Mouse (Mus musculus): ENCODE measurements around the gene Lpar1.

Gene Lpar1

DNA sequence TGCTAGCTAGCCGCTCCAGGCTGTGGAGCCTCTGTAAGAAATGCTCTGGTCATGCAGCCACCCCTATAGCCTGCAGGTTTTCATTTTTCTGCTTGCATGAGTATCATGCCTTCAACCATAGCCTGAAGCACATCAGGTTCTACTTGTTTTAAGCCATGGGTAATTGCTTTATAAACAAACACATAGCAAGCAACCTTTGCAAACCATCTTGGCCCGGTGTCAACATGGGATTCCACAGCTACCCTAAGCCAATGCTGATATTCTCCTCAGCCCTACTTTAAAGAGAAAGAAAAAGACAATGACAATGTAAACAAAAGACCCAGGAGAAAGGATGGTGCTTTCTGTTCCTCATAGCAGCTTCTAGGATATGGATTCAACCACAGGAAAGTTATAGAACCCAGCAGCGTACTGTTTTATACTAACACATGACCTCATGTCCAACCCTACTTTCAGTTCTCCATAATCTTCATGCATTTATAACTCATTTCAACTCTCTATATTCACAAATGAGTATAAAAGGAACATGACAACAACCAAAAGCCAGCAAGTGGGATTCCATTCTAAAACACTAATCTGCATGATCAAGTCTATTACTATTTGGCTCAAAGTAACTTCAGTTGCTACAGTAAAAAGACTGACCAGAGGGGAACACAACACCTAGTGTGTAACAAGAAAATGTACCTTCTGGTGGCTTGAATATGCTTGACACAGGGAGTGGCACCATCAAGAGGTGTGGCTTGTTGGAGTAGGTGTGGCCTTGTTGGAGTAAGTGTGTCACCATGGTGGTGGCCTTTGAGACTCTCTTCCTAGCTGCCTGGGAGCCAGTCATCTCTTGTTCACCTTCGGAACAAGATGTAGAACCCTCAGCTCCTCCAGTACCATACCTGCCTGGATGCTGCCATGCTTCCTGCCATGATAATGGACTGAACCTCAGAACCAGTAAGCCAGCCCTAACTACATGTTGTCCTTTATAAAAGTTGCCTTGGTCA, 46.9 kb downstream of the Lpar1 start:
- peak in 1 of 2 experiments; percentile 15 for DNase-seq

GRCm38 (mm10) chr4:58504250-58504649, 49.4 kb downstream of the Lpar1 start:
- no peak for DNase-seq

DNA sequence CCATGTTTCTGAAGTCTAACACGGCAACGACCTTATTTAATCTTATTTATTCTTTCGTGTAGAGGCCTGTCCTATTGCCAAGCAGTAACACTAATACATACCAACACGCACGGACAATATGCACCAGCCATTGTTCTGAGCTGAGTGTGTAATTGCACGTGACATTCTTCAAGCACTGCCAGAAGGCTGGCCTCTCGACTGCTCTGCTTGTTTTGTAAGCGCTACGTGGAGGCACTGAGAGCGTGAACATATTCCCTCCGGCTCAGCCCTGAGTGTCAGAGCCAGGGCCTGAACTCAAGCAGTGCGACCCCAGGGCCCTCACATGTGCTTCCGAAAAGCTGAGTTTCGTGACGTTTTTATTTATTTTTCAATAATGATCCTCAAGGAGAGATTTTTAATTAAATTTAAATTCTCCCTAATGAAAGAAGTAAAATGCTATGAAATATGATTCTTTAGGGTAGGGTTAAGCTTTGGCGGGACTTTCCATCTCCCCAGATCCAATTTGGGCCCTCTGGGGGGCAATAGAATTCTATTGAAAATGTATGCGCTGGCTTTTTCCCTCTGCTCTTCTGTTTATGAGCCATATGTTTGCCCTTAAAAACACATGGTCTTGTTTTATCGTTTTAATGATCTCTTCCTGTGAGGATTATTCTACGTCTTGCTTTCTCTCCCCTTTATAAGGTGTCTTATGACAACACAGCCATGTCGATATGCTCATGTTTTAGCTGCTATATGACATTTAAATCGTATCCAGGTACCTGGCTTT, 52.5 kb downstream of the Lpar1 start:
- DNase-seq, result no peak

- DNase-seq, result no peak
Measured at GRCm38 (mm10) chr4:58499831-58500230, 53.9 kb downstream of the Lpar1 start.

DNA sequence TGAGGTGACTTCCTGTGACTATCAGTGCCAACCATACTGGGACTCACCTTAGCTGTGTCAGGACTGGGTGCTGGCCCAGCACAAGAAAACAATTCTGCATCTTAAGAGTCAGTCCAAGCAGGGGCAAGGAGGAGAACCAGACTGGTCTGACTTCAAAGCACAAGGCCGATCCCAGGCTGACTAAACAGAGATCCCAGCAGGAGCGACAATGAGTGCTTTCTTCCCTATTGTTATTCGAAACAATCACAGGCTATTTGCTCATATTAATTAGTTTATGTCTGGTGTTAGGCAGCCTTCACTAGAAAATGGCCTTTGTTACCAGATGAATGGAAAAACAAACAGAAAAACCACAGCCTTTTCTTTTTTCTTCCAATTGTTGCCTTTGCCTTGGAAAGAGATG, 54.5 kb downstream of the Lpar1 start:
- no peak for DNase-seq

DNA sequence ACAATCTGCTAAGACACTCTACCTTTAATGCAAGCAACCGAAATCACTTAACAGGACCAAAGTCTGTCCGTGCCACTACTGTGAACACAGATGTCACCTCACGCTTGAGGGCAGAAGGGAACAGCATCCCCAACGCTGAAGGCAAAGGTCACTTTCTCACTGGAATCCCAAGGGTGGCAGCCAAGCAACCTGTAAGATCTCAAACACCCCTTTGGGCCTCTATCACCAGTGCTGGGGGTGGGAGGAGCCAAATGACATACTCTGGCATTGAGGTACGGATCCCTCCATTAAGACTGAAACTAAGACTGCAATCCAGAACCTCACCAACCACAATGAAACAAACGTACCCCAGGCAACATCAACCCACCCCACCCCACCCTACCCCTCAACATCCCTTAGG, 55.0 kb downstream of the Lpar1 start:
- no peak for DNase-seq

- no peak for DNase-seq
Measured at GRCm38 (mm10) chr4:58497284-58497683, 56.4 kb downstream of the Lpar1 start.

- no peak for DNase-seq
Measured at GRCm38 (mm10) chr4:58496743-58497142, 57.0 kb downstream of the Lpar1 start.

GRCm38 (mm10) chr4:58491742-58492141, 62.0 kb downstream of the Lpar1 start:
- no peak for DNase-seq

DNA sequence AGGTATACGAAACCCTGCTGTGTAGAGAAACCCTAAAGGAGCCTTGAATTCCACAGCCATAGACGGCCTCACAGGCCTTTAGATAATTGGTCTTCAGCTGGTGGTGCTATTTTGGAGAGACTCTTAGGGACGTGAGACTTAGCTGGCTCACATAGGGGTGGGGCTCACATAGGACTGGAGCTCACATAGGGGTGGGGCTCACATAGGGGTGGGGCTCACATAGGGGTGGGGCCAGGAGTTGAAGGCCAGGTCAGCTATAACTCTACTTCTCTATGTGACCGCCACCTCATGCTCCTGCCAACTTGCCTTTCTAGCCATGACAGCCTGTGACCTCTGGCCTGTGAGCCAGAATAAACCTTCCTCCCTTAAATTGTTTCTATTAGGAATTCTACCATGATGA, 63.3 kb downstream of the Lpar1 start:
- DNase-seq, result no peak

DNA sequence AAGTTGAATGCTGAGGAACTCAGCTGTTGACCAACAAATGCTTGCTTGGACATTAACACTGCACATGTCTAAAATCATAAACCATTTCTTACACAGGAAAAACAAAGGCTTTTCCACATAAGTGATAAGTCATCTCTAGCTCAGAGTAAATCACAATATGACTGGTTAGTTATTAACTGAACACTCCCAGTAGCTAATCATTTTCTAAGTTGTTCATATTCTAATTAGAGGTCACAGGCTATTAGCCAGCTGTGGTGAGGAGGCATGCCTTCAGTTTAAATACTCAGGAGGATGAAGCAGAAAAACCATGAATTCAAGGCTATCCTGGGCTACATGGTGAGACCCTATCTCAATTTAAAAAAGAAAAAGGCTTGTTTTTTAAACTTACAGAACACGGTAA, 75.1 kb downstream of the Lpar1 start:
- no peak for DNase-seq

DNA sequence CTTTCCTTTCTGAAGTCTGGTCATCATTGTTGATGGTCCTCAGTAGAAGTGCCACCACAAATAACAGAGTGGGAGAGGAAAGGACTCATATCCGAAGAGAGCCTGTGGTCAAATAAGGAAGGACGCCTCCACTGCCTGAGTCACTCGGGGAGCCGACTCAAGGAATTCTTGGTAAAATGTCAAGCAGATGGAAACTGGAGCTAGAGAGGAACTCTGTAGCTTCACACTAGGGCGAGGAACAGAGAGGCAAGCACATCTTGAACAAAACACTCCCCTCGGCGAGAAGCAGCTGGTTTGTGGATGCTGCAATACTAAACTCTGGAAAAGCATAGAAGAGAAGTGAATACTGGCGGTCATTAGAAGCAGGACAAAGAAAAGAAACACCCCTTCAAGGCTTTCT, 76.0 kb downstream of the Lpar1 start:
- DNase-seq, result no peak

DNA sequence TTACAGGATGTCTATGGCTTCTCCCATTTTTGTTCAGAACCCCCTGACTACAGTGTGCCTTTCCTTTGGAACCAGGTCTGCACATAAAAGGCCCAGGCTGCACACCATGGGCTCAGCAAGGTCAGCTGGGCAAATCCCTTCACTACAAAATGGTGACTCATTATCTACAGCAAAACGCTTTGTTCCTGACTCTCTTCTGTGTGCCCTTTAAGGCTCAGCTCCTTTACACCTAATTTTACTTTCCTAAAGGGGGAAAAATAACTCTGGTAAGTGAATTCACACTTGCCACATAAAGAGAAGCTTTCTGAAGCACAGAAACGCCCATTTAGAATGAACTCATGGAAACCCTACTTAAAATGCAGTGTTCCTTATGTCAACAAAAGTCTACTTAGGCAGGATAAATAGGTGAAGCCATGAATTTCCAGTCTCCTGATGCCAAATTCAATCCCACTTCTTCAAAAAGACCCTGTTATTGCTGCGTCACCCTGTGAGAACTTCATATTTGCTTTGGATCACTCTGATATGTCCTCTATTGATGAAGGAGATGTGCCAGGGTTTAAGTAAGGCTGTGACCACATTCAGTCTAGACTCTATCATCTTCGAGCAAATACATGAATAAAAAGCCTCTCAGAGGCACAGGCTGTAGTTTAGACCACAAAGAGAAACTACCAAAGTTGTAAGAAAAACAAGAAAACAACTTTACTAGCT, 82.3 kb downstream of the Lpar1 start:
- no peak for DNase-seq

DNA sequence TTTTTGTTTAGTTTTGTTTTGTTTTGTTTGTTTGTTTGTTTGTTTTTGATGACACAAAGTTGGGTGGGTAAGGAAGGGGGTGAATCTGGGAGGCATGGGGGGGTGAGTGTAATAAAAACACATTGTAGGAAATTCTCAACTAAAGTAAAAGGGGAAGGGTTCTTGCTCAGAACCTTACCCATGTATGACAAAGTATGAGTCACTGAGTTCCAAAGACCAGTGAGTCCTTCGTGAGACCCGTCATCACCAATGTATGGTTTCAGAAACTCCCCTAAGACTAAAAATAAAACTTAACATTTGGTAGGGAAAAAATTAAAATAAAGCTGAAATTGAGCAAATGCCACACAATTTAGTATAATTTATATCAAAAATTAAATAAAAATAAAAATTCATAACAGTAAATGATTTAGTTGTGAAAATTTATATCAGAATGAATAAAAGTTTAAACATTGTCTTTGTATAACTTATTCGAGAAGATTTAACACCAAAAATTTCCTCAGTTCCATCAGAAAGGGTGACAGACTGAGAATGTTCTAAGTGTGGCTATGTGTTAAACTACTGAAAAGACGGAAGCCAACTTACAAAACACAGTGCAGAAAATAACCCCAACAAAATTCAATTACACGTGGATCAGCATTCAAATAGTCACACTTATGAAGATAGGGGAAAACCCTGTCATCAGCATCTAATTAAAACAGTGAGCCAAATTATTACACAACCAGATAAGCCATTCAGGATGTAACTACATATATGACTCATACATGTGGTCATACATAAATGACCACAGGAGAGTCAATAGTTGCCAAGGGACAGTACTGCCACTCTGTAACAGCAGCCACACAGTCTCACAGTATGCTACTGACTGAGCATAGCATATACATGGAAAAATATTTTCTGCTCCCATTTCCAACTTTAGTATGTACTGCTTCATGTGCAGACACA, 83.8 kb downstream of the Lpar1 start:
- DNase-seq, result no peak

GRCm38 (mm10) chr4:58469035-58469434, 84.7 kb downstream of the Lpar1 start:
- DNase-seq, result no peak

DNA sequence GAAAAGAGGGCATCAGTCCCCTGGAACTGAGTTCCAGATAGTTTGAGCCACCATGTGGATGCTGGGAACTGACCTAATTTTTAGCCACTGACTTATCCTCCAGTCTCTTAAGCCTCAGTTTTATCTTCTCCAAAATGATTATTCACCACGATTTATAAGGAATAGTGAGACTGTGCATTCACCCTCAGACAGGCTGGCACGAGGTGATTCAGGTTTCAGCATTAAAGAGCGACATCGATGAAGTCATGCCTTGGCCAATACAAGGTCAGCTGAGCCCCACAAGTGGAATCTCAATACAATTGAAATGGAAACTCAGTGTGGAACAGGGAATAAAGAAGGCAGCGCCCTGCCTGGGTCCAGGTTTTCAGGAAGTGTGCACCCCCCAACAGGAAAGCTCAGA, 88.1 kb downstream of the Lpar1 start:
- no peak for DNase-seq

DNA sequence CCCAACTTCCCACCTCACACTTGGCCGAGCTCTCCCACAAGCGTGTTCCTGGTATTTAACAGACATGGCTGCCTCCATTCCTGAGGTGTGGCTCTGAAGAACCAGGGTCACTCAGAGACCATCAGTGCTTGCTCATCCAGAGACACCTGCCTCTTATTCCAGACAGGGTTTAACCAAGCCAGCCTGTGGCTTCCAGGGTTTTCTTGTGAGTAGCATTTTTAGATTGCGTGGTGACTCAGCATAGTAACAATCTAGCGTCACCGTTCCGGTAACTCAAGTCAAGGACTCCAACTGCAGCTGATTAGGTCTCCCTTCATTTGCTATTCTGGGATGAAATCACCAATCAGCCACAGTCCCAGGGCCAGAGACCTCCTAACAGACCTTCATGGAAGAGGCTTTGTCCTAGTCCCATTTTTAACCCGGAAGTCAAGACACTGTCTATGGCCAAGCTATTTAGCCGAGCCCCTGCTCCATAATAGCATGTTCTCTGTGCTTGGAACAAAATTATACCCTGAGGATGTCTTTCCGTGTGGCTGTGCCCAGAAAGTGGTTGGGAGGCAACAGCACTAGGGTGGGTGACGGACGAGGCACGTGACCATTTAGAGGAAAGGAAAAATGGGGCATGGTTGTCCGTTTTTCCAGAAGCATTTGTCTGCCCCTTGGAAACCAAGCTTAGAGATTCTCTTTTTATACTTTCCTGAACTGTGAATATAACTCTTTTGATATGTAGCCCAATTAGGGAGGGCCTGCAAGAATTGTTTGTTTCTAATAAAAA, 89.1 kb downstream of the Lpar1 start:
- no peak for DNase-seq

DNA sequence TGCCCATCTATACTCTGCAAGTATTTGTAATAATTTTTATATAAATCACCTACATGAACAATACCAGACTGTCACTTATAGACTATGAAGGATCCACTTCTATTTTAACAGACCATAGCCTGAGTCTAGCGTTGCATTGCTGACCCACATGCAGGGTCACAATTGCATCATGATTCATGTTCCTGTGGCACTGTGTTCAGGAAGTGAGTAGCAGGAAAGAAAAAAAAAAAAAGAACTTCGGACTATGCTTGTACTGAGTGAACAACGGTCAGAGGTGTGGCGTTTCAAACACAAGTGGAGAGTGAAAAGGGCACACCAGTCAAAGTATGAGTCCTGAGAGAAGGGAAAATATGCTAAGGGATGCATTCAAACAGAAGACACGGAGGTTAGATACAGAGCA, 90.7 kb downstream of the Lpar1 start:
- no peak for DNase-seq

DNA sequence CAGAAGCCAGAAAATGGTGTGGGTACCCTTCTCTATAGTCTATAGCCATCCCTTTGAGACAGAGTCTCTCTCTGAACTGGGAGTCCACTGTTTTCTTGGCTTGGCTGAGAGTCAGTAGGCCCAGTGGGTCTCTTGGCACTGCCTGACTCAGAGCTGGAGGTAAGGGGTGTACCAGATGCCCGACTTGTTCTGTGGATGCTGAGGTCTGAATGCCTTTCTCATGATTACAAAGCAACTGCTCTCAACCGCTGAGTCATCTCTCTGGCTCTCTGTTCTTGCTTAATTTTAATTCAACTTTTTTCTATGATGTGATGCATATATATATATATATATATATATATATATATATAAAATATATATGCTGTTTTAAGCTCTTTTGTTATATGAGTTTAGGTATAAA, 91.1 kb downstream of the Lpar1 start:
- no peak for DNase-seq

DNA sequence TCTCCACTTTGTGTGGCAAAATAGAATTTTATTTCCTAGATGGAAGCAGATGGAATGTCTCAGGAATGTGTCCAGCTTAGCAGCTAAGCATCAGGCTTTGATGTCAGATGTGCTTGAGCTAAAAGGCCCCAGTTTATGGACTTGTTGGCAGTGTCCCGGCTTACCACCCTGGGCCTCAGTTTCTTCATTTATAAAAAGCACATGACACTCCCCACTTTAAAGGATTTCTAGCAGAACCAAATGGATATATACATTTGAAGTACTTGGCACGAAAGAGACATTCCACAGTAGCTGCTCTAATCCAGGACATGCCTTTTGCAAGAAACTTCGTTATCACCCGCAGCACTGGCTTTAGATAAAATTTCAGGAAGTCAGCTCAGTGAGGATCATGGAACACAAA, 100.4 kb downstream of the Lpar1 start:
- no peak for DNase-seq

DNA sequence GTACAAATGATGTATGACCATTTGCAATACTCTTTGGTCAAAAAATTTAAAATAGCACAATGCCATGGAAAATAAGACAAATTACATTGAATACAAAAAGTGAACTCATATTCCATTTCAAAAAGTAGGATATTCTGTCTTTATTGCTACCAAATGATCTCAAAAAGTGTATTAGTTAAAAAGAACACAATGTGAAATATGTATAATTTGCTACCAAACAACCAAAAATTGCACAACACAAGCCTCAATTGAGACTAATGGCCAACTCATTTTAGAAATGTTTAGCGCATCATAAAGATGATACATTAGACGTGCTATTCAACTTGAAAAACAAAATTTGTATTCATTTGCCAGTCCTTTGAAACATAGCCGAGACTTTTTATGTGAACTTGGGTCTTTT, 104.9 kb downstream of the Lpar1 start:
- no peak for DNase-seq

All from kidney, postnatal 25 days (tissue).